Mouse (Mus musculus): ENCODE measurements around the gene Nacc1.

DNA sequence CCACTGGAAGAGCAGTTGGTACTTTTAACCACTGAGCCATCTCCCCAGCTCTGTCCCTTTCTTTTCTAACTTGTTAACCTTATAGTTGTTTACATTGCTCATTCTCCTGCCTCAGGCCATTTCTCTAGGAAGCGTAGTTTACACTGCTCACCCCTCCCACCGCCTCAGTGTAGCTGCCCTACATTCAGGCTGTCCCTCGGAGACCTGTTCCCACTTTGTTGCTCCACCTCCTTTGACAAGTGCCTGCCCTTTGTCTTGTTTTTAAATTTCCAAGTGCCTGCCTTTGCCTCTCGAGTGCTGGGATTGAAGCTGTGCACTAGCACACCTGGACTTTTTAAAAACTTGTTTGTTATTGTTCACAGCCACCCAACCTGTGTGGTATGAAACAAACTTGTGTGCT, 5.7 kb upstream of the Nacc1 start:
- no peak for TF ChIP-seq TAL1 (IDR thresholded peaks at IDR 0.05; ENCODE audit: low read length)
- TF ChIP-seq GATA1 (IDR thresholded peaks at IDR 0.05; ENCODE audit: low read length), result no peak
